Mouse (Mus musculus): Measurements from ENCODE around the gene Tprgl. TPM values are rescaled to one million over a fixed set of nuclear protein-coding genes. Genes with fewer than 3 reads are reported as not detected.

Tprgl gene
- total and polyA plus RNA-seq, 3 experiments, result 49.3 to 163 (median 67.4) TPM

DNA sequence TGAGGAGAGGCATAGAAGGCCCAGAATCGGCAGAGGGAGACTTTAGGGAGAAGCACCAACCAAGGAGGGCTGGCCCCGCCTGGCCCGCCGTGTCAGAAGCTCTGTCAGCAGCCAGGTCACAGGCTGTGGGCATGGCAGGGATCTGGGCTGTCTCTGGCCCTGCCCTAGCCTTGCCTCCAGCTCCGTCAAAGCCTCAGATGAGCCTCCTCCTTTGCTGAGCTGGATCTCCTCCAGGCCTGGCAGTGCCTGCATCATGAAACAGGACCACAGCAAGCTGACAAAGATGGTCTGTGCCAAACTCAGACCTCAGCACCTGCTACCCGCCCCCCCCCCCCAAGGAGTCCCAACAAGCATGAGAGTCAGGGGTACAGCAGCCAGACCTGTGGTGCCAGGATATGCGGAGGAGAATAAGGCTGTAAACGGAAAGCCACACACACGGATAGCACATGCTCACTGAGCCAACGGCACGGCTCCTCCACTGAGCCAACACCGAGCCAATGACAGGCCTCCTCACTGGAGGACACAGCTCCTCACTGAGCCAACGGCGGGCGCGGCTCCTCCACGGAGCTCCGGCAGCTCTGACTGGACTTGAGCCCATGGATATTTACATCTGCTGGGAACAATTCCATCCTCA lies 51.1 kb downstream of the Tprgl start:
- Histone ChIP-seq H3K4me3 (ENCODE audit: control insufficient read depth in 1 of 2, insufficient read depth in 1 of 2, low read depth in 2 of 2, low read length in 2 of 2) (no peak overlapping the region), H3K79me2 (ENCODE audit: control insufficient read depth, insufficient read depth, low read length, poor library complexity) (no peaks in the 10 kb centered on the region), H3K27ac (ENCODE audit: control insufficient read depth, low read depth, low read length) (no peak overlapping the region), H3K9ac (ENCODE audit: control insufficient read depth, low read depth, low read length, poor library complexity, severe bottlenecking) (no peak overlapping the region), H3K27me3 (ENCODE audit: control insufficient read depth in 1 of 2, insufficient read depth in 2 of 2, low read length in 2 of 2) (no peaks in the 10 kb centered on the region), H3K4me1 (ENCODE audit: control insufficient read depth in 1 of 2, insufficient read depth in 2 of 2, low read length in 2 of 2) (no peaks in the 10 kb centered on the region), H3K36me3 (ENCODE audit: control insufficient read depth in 1 of 2, insufficient read depth in 2 of 2, low read length in 2 of 2) (no peaks in the 10 kb centered on the region), H3K9me3 (replicated peaks; ENCODE audit: insufficient read depth, low read length) (no peaks in the 10 kb centered on the region)
- DNase-seq (ENCODE audit: low read depth, low spot score), result no peak
- no peak for TF ChIP-seq SMC3 (IDR thresholded peaks at IDR 0.05; ENCODE audit: low read depth, low read length)

Other genes starting within 250 kb of the Tprgl start
- 42.2 and 48.0 TPM in 2 replicates for gene A430005L14Rik, start 203.4 kb downstream of the Tprgl start, total RNA-seq (2012; rRNA removed)
- 10 to 100 TPM in 1 of 2 experiments, not detected in 1; 72.8 TPM for gene A430005L14Rik, start 203.4 kb downstream of the Tprgl start, polyA plus RNA-seq (2012; ENCODE audit: insufficient read depth in 1 of 2, insufficient read length in 2 of 2, low read depth in 1 of 2, low replicate concordance in 2 of 2, missing spikeins in 1 of 2)
- gene Dffb, start 185.5 kb downstream of the Tprgl start, total RNA-seq (2012; rRNA removed), result 18.4 and 25.1 TPM in 2 replicates
- 10 to 100 TPM in 1 of 2 experiments, not detected in 1; 25.2 TPM for gene Dffb, start 185.5 kb downstream of the Tprgl start, polyA plus RNA-seq (2012; ENCODE audit: insufficient read depth in 1 of 2, insufficient read length in 2 of 2, low read depth in 1 of 2, low replicate concordance in 2 of 2, missing spikeins in 1 of 2)
- 8.3 and 8.5 TPM in 2 replicates for gene Cep104, start 185.5 kb downstream of the Tprgl start, total RNA-seq (2012; rRNA removed)
- 10 to 100 TPM in 1 of 2 experiments, not detected in 1; 19.9 TPM for gene Cep104, start 185.5 kb downstream of the Tprgl start, polyA plus RNA-seq (2012; ENCODE audit: insufficient read depth in 1 of 2, insufficient read length in 2 of 2, low read depth in 1 of 2, low replicate concordance in 2 of 2, missing spikeins in 1 of 2)
- gene Lrrc47, start 148.9 kb downstream of the Tprgl start, total RNA-seq (2012; rRNA removed), result 48.0 and 54.3 TPM in 2 replicates
- gene Lrrc47, start 148.9 kb downstream of the Tprgl start, polyA plus RNA-seq (2012; ENCODE audit: insufficient read depth in 1 of 2, insufficient read length in 2 of 2, low read depth in 1 of 2, low replicate concordance in 2 of 2, missing spikeins in 1 of 2), result 100 to 1,000 TPM in 1 of 2 experiments, not detected in 1; 117 TPM
- gene Smim1, start 134.4 kb downstream of the Tprgl start, total RNA-seq (2012; rRNA removed), result 122 and 188 TPM in 2 replicates
- gene Smim1, start 134.4 kb downstream of the Tprgl start, polyA plus RNA-seq (2012; ENCODE audit: insufficient read depth in 1 of 2, insufficient read length in 2 of 2, low read depth in 1 of 2, low replicate concordance in 2 of 2, missing spikeins in 1 of 2), result 100 to 1,000 TPM; 118 to 219 TPM
- not detected in 2 replicates for gene Ccdc27, start 118.0 kb downstream of the Tprgl start, total RNA-seq (2012; rRNA removed)
- gene Ccdc27, start 118.0 kb downstream of the Tprgl start, polyA plus RNA-seq (2012; ENCODE audit: insufficient read depth in 1 of 2, insufficient read length in 2 of 2, low read depth in 1 of 2, low replicate concordance in 2 of 2, missing spikeins in 1 of 2), result under 1 TPM in 1 of 2 experiments, not detected in 1; 0.49 TPM
- 0.04 TPM in 1 of 2 replicates, not detected in the other for gene Trp73, start 20.5 kb downstream of the Tprgl start, total RNA-seq (2012; rRNA removed)
- gene Trp73, start 20.5 kb downstream of the Tprgl start, polyA plus RNA-seq (2012; ENCODE audit: insufficient read depth in 1 of 2, insufficient read length in 2 of 2, low read depth in 1 of 2, low replicate concordance in 2 of 2, missing spikeins in 1 of 2), result under 1 TPM in 1 of 2 experiments, not detected in 1; 0.03 TPM
- gene Wrap73, start 18.3 kb downstream of the Tprgl start, total RNA-seq (2012; rRNA removed), result 41.7 and 49.7 TPM in 2 replicates
- gene Wrap73, start 18.3 kb downstream of the Tprgl start, polyA plus RNA-seq (2012; ENCODE audit: insufficient read depth in 1 of 2, insufficient read length in 2 of 2, low read depth in 1 of 2, low replicate concordance in 2 of 2, missing spikeins in 1 of 2), result 10 to 100 TPM in 1 of 2 experiments, not detected in 1; 49.7 TPM
- gene Megf6, start 10.1 kb upstream of the Tprgl start, total RNA-seq (2012; rRNA removed), result 0.12 TPM in 1 of 2 replicates, not detected in the other
- under 1 TPM in 1 of 2 experiments, not detected in 1; 0.07 TPM for gene Megf6, start 10.1 kb upstream of the Tprgl start, polyA plus RNA-seq (2012; ENCODE audit: insufficient read depth in 1 of 2, insufficient read length in 2 of 2, low read depth in 1 of 2, low replicate concordance in 2 of 2, missing spikeins in 1 of 2)
- gene Arhgef16, start 141.0 kb upstream of the Tprgl start, total RNA-seq (2012; rRNA removed), result not detected in 2 replicates
- gene Arhgef16, start 141.0 kb upstream of the Tprgl start, polyA plus RNA-seq (2012; ENCODE audit: insufficient read depth in 1 of 2, insufficient read length in 2 of 2, low read depth in 1 of 2, low replicate concordance in 2 of 2, missing spikeins in 1 of 2), result not detected
- gene B230104I21Rik, start 175.5 kb upstream of the Tprgl start, total RNA-seq (2012; rRNA removed), result not detected in 2 replicates
- not detected for gene B230104I21Rik, start 175.5 kb upstream of the Tprgl start, polyA plus RNA-seq (2012; ENCODE audit: insufficient read depth in 1 of 2, insufficient read length in 2 of 2, low read depth in 1 of 2, low replicate concordance in 2 of 2, missing spikeins in 1 of 2)